Mouse (Mus musculus): Measurements from ENCODE around the gene Itgam. TPM values are rescaled to one million over a fixed set of nuclear protein-coding genes. Genes with fewer than 3 reads are reported as not detected.
"Not testable (repeated sequence)": the region's sequence is repeated elsewhere in the genome, so short reads cannot be mapped to it uniquely, and the experiment has no call there.

The Itgam gene
- total RNA-seq, 2 experiments from 2014 or later: 4.5 to 5.7 TPM

GRCm38 (mm10) chr7:128119726-128120490 lies 57.5 kb downstream of the Itgam start:
- no peak for DNase-seq
- intact Hi-C loops (cut with DNase I): no loop called here

- intact Hi-C loops (cut with DNase I): no loop called here
- DNase-seq: no peak
Observed at GRCm38 (mm10) chr7:128128741-128129720, 66.6 kb downstream of the Itgam start, which contains the start of gene Itgax. Itgax (plus strand) TSS chr7:128129547.

- DNase-seq: no peak
- intact Hi-C loops (cut with DNase I): no loop called here
Observed at GRCm38 (mm10) chr7:128132148-128132547, 69.7 kb downstream of the Itgam start.

DNA sequence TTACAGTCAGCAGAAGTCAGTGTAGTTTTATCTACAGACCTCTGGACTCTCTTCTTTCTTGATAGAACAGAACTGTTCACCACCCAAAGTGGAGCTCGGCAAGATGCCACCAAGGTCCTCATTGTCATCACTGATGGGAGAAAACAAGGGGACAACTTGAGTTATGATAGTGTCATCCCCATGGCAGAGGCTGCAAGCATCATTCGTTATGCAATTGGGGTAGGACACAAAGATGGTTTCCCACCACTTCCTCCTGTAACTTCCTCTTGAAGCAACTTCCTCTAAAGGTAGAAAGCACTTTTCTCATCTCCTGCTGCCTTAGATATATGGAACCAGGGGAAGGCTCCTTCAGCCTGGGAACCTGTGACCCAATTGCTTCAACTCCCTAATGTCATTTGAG lies 71.2 kb downstream of the Itgam start:
- intact Hi-C loops (cut with DNase I): no loop called here
- DNase-seq: no peak

- intact Hi-C loops (cut with DNase I): no loop called here
- no peak for DNase-seq
Observed at GRCm38 (mm10) chr7:128136927-128137326, 74.5 kb downstream of the Itgam start.

DNA sequence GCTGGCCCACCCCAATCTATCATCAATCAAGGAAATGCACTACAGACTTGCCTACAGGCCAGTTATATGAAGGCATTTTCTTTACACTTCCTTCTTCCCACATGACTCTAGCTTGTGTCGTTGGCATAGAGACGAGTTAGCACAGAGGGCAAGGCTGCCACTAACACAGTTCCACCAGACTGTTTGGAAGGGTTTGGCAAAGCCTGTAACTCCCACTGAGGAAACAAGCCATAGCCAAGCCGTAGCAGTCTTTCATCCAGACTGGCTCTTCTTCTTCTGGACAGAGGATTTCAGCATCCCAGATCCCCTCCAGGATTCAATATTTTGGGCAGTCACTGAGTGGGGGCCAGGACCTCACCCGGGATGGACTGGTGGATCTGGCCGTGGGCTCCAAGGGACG lies 77.2 kb downstream of the Itgam start:
- DNase-seq: no peak
- intact Hi-C loops (cut with DNase I): no loop called here

GRCm38 (mm10) chr7:128150970-128151369 lies 88.5 kb downstream of the Itgam start:
- intact Hi-C loops (cut with DNase I): no loop called here
- no peak for DNase-seq

GRCm38 (mm10) chr7:128154076-128154475 lies 91.6 kb downstream of the Itgam start, which contains the start of gene Itgad:
Itgad (plus strand) TSS chr7:128154376.
- DNase-seq: no peak
- intact Hi-C loops (cut with DNase I): no loop called here

- no peak for DNase-seq
- intact Hi-C loops (cut with DNase I): no loop called here
Observed at GRCm38 (mm10) chr7:128154924-128155323, 92.5 kb downstream of the Itgam start.

- intact Hi-C loops (cut with DNase I); DNase-seq: not testable (repeated sequence)
Observed at GRCm38 (mm10) chr7:128158688-128159354, 96.4 kb downstream of the Itgam start.

GRCm38 (mm10) chr7:128164001-128164400 lies 101.6 kb downstream of the Itgam start:
- intact Hi-C loops (cut with DNase I): no loop called here
- no peak for DNase-seq

DNA sequence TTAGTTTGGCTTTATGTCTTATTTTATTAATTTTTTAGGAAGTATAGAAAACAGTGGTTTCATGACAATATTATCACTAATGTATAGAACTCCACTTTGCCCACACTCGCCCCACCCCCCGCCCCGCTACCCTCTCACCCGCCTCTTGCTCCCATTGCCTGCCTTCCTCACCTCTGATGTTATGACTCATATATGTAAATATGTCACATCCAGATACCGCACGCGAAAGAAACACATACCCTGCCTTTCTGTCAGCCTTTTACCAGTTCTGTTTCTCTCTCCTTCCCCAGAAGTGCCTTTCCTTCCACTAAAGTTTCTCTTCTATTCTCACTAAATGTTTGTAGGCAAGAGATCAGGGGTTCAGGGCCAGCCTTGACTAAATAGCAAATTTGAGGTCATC lies 104.0 kb downstream of the Itgam start:
- intact Hi-C loops (cut with DNase I): no loop called here
- no peak for DNase-seq

Other genes with a start within 250 kb of the Itgam start
- gene Stx4a, start 238.3 kb upstream of the Itgam start, total RNA-seq (2021): 10 to 100 TPM; 66.7 to 68.1 TPM
- gene Stx1b, start 238.1 kb upstream of the Itgam start, total RNA-seq (2021): under 1 TPM; 0.65 to 0.83 TPM
- gene Zfp646, start 186.4 kb upstream of the Itgam start, total RNA-seq (2021): 10 to 100 TPM; 21.0 to 21.9 TPM
- 1 to 10 TPM; 3.8 to 5.5 TPM for gene Zfp668, start 185.8 kb upstream of the Itgam start, total RNA-seq (2021)
- under 1 TPM; 0.59 to 0.88 TPM for gene Prss53, start 171.7 kb upstream of the Itgam start, total RNA-seq (2021)
- gene Gm21974, start 167.2 kb upstream of the Itgam start, total RNA-seq (2021): not detected
- 10 to 100 TPM; 25.6 to 28.1 TPM for gene Vkorc1, start 167.0 kb upstream of the Itgam start, total RNA-seq (2021)
- gene Bckdk, start 158.6 kb upstream of the Itgam start, total RNA-seq (2021): 10 to 100 TPM; 85.7 to 86.8 TPM
- gene Kat8, start 150.1 kb upstream of the Itgam start, total RNA-seq (2021): 10 to 100 TPM; 13.5 TPM
- gene Prss8, start 132.5 kb upstream of the Itgam start, total RNA-seq (2021): under 1 TPM in 1 of 2 experiments, not detected in 1; 0.24 TPM
- 1 to 10 TPM; 6.4 to 6.7 TPM for gene Prss36, start 115.9 kb upstream of the Itgam start, total RNA-seq (2021)
- gene Fus, start 95.2 kb upstream of the Itgam start, total RNA-seq (2021): 100 to 1,000 TPM; 169 to 184 TPM
- 10 to 100 TPM in 1 of 2 experiments, 1 to 10 TPM in 1; 5.6 to 13.6 TPM for gene Pycard, start 68.8 kb upstream of the Itgam start, total RNA-seq (2021)
- gene Trim72, start 58.7 kb upstream of the Itgam start, total RNA-seq (2021): 100 to 1,000 TPM; 209 to 217 TPM
- gene Gm49368, start within 50 bp of the Itgam start, total RNA-seq (2021): not detected
- gene Itgax, start 66.9 kb downstream of the Itgam start, total RNA-seq (2021): under 1 TPM; 0.19 to 0.59 TPM
- gene Itgad, start 91.7 kb downstream of the Itgam start, total RNA-seq (2021): under 1 TPM in 1 of 2 experiments, not detected in 1; 0.17 TPM
- gene Cox6a2, start 143.7 kb downstream of the Itgam start, total RNA-seq (2021): 1,000 to 10,000 TPM; 1,548 to 1,671 TPM
- gene Armc5, start 174.7 kb downstream of the Itgam start, total RNA-seq (2021): 1 to 10 TPM; 7.8 to 9.0 TPM
- 1 to 10 TPM; 3.1 to 3.4 TPM for gene 9130023H24Rik, start 175.4 kb downstream of the Itgam start, total RNA-seq (2021)
- 10 to 100 TPM; 31.9 to 32.2 TPM for gene Tgfb1i1, start 184.2 kb downstream of the Itgam start, total RNA-seq (2021)
- gene Slc5a2, start 203.0 kb downstream of the Itgam start, total RNA-seq (2021): not detected
- 1 to 10 TPM; 7.0 to 8.0 TPM for gene BC017158, start 235.5 kb downstream of the Itgam start, total RNA-seq (2021)

All from heart, postnatal 14 days (tissue).